Mouse (Mus musculus): Measurements from ENCODE around the gene Aarsd1.

GRCm38 (mm10) chr11:101417101-101417855 lies at the start of gene Aarsd1:
- TF ChIP-seq CTCF (IDR thresholded peaks at IDR 0.05; ENCODE audit: extremely low read depth, insufficient read length, insufficient replicate concordance, low read depth, low read length) (no peak), POLR2A (IDR thresholded peaks at IDR 0.05; ENCODE audit: low read depth, low read length) (no peak)
